Mouse (Mus musculus) bone marrow, adult 2 months (tissue): ENCODE measurements around the gene Tmem171.

ENCODE experiments used
- CTCF ChIP-seq: fragments of 200-500 bp; IDR thresholded peaks from 2 replicates; pipeline ENCODE4 v1.5.1; 2011; ENCODE audit warnings: low read length, control low read depth; ENCODE audit not compliant: control insufficient read depth, insufficient read depth
- POLR2A ChIP-seq: fragments of 200-500 bp; IDR thresholded peaks from 2 replicates; pipeline ENCODE4 v1.6.1; 2011; ENCODE audit warnings: low read depth, mild to moderate bottlenecking, control low read depth, low read length, borderline replicate concordance; ENCODE audit not compliant: control insufficient read depth

- no peak for TF ChIP-seq POLR2A
- TF ChIP-seq CTCF = no peak
Observed at GRCm38 (mm10) chr13:98654129-98654939, 40.3 kb downstream of the Tmem171 start.
